Mouse (Mus musculus) ES-E14 (cell line): ENCODE results near the gene Rpl24.

Experiments
- CHD2 ChIP-seq: IDR thresholded peaks from 2 replicates; pipeline ENCODE4 v1.6.1; 2014; ENCODE audit warnings: mild to moderate bottlenecking, low read depth, low read length, inconsistent platforms
- HCFC1 ChIP-seq: IDR thresholded peaks from 2 replicates; pipeline ENCODE4 v1.6.1; 2012; ENCODE audit warnings: low read length, inconsistent platforms, borderline replicate concordance; ENCODE audit not compliant: insufficient read depth
- ZC3H11A ChIP-seq: IDR thresholded peaks from 2 replicates; pipeline ENCODE4 v1.6.1; 2012; ENCODE audit warnings: low read depth, mild to moderate bottlenecking, inconsistent platforms, low read length, borderline replicate concordance
- ZNF384 ChIP-seq: IDR thresholded peaks from 2 replicates; pipeline ENCODE4 v1.6.1; 2012; ENCODE audit warnings: low read depth, low read length, inconsistent platforms

DNA sequence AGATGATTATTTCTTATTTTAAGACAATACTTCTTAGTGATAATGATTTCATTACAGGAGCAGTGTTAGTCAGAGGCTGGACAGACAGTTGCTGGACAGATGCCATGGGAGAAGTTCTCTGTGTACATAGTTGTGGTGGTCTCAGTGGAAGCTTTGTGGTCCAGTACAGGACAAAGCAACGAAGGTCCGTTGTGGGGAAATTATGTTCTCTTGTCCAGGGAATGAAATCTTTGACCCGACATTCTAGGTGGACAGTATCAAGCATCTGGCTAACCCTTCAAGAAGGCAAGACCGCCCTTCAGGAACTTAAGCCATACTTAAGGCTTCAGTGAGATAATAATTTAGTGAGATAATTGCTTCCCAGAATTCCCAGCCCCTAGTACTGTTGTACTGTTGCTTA lies 27.3 kb upstream of the Rpl24 start:
- TF ChIP-seq CHD2 (no peak), ZC3H11A (no peak), ZNF384 (no peak), HCFC1 (no peak)
